Mouse (Mus musculus) gastrocnemius, postnatal 4 days (tissue): ENCODE data around the gene Gm48552. TPM values are rescaled to one million over a fixed set of nuclear protein-coding genes. Genes with fewer than 3 reads are reported as not detected.

Experiments
- DNase-seq, 2 experiments: peaks; one replicate each; pipeline ENCODE4 v3.0.0; 2021 to 2022; ENCODE audit warnings: low spot score in 2 of 2, mixed read lengths in 2 of 2
- total RNA-seq, 2 experiments: library from RNA; stranded (reverse); gene quantifications; 2 replicates each; pipeline ENCODE4 v1.2.3; 2021

The Gm48552 gene
- total RNA-seq, 2 experiments from 2014 or later, result 1.3 to 2.0 TPM

DNA sequence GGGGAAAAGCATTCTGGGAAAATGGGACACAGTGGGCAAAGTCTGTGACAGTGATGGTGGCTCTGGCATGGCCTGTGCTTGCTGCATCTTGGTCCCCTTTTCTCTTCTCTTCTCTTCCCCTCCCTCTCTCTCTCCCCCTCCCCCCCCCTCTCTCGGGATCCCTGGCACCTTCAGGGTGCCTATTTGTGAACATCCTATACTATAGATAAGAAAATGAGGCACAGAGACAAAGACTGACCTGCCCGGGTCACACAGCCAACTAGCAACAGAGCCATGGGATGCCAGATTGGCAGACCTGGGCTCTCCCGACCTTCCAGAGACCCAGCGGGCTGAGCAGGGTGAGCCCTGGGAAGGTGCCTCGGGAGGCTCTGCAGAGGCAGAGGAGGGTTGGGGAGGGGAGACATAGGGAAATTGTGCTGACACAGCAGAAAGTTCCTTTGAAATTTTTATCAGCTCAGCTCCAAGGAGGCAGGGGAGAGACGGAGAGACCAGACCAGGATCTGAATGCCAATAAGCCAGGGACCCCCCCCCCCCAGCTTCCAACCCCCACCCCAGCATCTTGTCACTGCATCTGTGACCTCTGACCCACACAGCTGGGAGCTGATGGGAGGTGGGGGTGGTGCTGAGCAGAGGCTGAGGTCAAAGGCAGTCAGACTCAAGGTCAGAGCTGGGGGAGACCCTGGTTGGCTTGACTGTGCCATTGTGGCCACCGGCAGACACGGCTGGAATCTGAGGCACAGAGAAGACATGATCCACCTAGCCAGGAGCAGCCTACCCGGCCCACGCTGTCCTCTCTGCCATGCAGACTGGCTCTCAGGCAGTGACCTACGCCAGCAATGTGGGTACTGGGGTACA, 29.6 kb downstream of the Gm48552 start:
- no peak for DNase-seq

DNA sequence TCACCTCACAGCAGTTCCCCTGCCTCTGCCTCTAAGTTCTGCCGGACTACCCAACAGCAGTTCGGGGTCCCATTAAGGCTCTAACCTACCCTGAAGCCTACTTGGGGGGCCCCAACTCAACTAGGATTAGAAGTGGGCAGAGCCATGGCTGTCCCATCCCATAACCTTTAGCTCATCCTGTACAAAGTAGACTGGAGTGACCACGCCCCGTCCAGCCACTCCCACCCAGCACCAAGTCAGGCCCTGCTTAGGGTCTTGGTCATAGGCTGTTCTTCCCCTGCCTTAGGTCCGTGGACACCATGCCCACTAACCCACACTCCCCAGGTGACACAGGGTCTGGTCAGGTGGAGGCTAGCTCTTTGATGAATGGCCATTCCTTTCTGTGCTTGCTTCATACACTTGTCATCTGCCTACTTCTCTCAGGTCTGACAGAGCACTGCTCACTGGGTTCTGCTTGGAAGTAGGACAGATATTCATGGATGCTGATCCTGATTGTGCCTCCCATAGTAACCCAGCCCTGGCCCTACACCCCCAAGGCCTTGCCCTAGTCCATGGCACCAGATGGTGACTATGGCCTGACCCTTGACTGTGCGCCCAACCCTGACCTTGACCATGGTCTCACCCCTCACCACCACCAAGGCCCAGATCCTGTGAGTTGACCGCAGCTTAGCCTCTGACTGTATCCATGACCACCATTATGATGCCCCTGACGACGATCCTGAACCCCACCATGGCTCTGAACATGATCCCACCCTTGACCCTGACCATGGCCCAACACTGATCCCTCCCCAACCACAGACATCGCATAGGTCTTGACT, 30.5 kb downstream of the Gm48552 start:
- DNase-seq, result peak; percentile 10 to 15

DNA sequence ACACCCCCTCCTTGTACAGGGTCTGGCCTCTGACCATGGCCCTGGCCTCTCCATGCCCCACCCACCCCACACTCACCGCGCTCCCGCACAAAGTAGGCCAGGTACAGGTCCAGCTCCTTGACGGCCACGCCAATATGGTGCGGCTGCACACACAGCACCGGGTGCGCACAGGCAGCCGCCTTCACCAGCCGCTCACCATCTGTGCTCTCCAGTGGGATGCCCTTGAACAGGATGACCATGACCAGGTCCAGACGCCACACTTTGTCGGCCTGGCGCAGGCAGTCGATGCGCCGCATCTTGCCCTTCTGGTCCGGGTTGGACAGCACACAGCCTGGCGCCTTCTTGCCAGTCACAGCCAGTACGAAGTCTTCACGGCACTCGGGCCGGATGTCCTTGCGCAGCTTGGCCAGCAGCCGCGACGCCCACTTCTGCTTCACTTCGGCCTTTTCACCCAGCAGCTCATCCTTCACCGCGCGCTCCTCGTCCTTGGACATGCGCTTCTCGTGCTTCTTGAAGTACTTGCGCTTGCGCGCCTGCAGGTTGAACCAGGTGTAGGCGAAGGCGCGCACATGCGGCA, 31.5 kb downstream of the Gm48552 start:
- peak; percentile 20 to 24 for DNase-seq

DNA sequence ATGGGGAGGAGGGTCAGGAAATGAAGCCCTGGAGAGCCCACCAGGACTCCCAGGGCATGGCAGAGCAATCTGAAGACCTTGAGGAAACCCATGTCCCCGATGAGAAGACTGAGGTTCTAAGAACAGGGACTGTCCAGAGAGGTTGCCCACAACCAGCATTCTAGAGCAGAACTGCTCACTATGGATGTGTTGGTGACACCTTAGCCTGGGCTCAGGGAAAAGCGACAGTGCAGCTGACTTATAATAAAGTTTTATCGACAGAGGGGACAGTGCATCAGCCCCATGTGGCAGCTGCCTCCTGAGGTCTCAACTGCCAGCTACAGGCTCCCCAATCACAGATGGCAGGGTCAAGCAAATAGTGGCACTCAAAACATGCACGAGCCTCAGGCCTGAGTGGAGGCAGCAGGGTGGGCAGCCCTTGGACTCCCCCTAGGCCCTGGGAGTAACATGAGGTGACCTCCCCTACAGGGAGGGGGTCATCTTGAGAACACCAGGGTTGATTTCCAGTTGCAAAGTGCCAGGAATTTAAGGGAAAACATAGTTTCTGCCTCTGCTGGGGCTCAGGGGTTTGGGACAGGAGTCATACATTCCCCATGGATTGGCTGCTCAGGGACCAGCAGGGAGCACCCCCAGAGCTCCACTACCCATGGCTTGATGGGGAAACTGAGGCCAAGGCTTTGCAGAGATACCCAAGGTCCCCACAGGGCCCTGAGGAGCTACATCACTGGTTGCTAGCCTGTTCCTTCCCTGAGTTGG, 32.4 kb downstream of the Gm48552 start:
- DNase-seq, result peak in 1 of 2 experiments; percentile 7

DNA sequence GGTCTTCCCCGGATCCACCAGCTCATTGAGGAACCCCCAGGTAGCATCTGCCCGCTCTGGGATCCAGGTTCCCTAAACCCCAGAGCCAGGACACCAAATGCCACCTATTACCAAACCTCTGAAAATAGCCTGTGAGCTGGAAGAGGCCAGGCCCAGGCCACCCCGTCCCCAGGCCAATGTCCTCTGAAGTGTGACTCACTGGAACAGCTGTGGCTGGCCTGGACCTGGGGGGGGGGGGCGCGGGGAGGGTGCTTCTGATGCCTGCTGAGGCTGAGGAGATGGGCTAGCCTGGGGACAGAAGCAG, 32.9 kb downstream of the Gm48552 start:
- peak; percentile 14 to 24 for DNase-seq

DNA sequence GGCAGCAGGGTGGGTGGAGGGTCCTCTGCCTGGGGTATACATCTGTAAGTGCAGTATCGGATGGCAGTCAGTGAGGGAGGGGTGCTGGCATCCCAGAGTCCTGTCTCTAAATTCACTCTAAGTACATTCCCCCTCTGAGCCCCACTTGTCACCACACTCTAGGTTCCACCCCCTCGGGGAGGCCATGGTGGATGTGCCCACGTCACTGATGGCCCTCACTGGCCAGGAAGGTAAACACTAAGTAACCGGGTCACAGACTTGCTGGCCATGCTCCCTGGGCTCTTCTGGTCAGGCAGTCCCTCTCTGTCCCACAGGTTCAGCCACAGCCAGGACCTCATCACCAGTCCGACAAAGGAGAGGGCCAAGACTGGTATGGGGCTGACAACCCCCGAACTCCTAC, 33.4 kb downstream of the Gm48552 start:
- peak; percentile 15 to 16 for DNase-seq

DNA sequence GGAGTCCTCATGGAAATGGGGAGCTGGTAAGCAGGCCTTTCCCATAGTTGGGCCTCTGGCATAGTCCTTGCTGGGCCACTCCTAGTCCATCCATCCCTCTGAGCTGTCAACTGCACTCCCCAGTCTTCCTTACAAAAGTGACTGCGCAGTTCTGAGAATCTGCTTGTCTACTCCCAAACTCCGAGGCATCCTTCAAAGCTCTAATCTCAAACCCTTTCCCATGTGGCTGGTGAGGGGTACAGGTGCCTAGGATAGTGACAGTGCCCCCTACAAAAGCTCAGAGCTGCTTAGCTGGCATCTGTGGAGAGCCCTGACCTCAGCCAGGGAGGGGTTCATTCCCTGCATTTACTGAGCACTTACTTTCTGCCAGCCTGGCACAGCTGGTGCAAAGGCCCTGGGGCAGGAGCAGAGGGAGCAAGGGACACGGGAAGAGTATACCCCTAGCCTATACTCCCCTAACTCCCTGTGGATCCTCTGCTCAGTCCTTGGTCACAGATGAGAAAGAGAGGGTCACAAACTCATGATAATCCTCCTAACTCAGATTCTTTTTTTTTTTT, 33.9 kb downstream of the Gm48552 start:
- no peak for DNase-seq

DNA sequence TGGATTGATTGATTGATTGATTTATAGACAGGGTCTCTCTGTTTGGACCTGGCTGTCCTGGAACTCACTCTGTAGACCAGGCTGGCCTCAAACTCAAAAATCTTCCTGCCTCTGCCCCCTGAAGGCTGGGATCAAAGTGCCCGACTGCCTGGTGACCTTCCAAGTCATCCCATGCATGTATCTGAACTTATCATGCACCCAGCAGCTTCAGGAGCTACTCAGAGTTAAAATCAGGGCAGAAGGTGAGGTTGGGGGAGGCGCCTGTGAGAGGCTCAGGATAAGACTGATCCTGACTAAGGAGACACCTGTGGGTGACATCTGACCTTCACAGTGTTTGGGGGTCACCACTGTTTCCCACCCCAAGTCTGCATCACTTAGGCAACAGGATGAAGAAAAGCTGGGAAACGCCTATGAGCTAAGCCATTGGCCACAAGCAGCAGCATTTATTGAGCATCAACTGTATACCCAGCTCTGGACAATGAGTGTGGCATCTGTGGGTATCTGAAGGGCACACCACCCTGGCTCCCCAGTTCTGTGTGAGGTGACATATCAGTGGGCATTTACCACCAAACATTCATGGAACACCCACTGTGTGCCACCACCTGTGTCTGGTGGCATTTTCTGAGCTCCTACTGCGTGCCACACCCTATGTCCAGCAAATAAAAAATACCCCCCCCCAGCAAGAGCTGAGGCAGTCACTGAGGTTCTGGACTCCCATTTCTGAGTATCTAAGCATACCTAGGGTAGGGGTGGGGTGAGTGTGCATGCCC, 34.9 kb downstream of the Gm48552 start:
- peak; percentile 7 to 14 for DNase-seq

DNA sequence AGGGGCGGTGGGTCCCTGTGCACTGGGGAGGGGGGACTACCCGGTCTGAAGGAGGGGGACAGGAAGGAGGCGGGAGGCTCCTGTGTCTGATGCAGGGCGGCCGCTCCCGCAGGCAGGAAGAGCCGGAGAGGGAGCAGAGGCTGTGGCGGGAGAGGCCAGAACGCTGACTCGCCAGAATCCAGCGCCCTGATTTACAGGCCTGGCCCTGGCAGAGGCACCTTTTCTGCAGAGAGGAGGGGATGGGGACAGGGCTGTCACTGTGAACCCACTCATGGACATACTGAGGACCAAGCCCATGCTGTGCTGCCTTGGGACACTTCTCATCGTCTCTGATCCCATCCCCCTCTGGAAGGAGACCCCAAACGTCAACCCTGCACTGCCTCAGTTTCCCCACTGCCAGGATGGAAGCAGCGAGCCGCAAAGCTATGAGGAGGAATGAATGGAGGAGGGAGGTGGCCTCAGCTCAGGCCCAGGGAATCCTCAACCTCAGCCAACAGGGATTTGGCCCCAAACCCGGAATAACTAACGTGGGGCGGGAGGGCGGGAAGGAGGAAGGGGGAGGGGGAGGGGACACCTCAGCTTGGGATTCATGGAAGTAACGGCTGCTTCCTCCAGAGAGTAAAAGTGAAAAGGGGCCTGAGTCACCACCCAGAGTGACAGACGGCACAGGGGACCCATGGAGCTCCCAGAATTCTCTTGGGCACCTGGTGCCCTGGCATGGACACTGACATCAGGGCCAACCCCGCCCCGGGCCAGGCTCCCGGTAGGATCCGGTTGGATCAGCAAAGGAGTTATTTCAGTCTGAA, 35.6 kb downstream of the Gm48552 start:
- peak; percentile 55 to 72 for DNase-seq

DNA sequence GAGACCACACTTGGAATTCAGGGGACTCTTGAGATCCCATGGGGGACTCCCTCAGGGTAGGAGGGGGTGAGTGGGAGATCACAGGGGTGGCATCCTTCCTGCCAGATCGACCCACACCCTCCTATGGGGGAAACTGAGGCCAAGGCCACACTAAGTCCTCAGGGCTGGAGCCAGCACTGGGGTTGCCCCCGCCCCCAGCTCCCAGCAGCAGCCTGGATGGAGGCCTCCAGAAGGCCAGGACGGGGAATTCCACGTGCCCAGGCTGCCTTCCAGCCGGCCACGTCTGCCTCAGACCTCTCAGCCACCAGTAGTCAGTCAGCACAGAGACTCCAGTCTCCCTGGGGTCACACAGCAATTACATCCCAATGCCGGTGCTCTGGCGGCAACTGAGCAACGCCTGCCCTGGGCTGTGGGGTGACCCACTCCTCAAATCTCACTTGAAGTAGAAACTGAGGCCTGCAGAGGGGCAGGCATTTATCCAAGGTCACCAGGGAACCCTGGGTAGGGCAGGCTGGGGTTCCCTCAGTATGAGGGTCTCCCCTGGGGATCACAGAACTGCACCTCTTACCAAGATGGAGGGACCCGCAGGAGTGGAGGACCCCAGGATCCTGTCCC, 36.5 kb downstream of the Gm48552 start:
- DNase-seq, result peak; percentile 34 to 71

DNA sequence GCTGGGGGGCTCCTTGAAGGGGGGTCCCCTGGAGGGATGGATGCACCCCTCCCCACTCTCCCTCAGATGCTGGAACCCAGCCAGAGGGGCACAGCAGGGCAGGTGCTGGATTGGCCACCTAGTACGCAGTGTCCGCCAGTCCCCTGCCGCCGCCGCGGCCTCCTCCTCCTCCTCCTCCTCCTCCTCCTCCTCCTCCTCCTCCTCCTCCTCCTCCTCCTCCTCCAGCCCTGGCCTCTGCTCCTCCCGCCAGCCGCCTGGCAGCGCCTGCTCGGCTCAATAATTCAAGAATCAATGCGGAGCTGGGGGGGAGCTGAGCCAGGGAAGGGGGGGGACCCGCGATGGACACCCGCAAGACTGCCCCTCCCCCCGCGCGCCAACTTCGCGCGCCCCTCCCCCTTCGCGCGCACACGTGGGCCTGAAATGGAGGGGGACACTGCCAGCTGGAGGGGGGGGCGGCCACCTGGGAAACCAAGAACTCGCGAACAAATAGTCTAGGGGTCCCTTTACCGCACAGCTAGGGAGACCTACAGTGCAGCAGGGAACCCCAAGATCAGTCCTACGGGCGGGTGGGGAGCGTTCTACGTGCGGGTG, 37.4 kb downstream of the Gm48552 start:
- peak; percentile 27 to 58 for DNase-seq

DNA sequence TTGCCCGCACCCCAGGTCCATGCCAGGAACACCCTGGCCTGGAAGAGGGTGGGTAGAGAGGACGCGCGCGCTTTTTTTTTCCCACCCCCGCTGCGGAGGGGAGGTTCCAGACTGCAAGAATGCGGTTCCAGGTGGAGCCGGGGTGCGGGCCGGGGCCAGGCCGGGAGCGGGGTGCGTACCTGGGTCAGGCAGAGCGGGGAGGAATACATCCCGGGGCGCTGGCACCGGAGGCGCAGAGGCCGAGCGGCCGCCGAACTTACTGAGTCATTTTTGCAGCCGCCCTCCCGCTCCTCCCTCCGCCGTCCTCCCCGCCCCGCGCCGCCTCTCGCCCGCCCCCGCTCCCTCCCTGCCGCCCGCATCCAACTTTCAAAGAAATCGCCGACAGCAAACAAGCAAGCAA, 38.1 kb downstream of the Gm48552 start:
- DNase-seq, result peak; percentile 66 to 78

DNA sequence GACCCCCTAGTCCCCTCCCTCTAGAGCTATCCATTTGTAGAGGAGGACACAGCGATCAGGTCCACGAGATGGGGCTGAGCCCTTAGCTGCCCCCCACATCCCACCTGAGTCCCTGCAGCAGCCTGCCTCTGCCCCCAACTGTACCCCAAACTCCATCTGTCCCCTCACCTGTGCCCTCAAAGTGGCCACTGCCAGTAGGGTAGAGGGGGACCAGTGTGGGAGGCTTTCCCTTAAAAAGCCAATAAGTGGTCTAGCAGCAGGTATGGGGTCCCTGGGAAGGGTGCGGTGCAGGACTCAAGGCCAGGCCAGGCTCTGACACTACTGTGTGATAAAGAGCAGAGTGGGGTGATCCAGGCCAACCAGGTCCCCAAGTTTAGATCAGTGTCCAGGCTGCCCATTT, 38.5 kb downstream of the Gm48552 start:
- peak in 1 of 2 experiments; percentile 18 for DNase-seq

DNA sequence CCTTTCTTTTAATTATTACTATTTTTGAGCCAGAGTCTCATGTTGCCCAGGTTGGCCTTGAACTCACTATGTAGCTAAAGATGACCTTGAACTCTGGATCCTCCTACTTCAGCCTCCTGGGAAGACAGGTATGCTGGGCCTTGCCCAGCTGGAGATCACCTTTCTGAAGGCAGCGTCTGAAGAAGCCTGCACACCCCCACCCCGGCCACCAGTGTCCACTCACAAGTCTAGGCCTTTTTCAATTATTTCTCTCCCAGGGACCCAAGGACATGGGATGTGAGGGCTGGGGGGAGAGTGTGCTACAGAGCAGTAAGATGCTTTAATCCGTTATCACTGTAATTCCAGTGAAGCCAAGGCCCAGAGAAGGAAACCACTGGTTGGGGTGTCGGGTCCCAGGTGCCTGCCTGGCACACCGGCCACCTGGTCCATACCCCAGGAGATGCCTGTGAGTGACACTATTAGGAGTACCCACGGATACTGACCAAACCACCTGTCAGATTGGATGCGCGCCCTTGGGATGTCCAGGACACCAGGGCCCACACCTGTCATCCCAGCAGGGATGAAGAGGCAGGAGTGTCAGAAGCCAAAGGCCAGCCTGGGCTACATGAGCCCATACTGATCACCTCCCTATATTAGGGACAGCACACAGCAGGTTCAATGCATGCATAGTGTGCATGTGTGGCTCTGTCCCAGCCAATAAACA, 39.1 kb downstream of the Gm48552 start:
- peak; percentile 14 to 17 for DNase-seq

DNA sequence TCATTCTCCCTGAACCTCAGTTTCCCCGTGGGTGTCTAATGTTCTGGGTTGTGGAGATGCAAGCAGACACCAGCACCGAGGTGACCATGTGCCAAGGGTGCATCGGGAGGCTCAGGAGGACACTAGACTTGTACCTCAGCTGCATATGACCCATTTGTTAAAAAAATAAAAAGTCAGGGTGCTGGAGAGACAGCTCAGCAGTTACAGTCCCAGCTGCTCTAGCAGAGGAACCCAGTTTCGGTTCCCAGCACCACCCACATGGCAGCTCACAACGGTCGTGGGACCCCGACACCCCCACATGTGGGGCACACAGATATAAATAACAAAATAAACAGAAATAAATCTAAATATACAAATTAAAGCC, 39.7 kb downstream of the Gm48552 start:
- peak; percentile 8 to 16 for DNase-seq

DNA sequence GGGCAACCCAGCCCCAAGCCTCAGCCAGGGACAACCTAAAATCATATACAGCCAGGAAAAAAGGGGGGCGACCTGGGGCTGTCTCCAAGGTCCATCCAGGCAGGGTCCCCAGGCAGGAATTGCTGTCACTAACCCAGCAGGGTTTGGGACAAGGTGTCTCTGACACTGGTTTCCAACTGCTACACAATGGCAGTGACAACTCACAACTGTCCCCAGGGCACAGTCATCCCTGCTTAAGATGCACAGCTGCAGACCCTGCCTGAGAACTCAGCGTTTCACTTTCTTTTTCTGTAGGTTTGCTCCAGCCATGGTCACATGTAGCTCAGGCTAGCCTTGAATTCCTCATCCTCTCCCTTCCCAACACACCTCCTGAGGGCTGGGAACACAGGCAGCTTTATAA, 40.3 kb downstream of the Gm48552 start:
- DNase-seq, result peak; percentile 10 to 15

DNA sequence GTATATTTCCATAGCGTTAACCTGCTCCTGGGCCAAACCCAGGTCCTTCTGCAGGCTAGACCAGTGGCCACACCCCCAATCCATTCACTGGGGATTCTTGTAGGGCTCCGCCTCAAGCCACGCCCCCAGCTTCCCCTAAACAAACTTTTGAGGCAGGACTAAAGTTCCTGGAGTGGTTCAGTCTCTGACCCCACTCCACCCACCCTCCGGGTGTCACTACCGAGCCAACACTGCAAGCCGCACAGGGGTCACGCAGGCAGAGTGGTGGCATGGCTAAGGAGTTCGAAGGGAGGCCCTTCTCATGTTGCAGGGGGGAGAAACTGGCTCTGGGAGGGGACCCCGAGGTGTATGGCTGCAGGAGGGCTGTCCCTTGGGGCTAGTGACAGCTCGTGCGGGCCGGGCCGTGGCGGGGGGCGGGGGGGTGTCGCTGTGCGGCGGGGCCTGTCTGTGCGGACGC, 40.8 kb downstream of the Gm48552 start:
- peak; percentile 66 to 87 for DNase-seq
